Mouse (Mus musculus) liver, adult 2 months (tissue): ENCODE data around the gene Gan. TPM values are rescaled to one million over a fixed set of nuclear protein-coding genes. Genes with fewer than 3 reads are reported as not detected.

ENCODE experiments used
- DNase-seq: peaks from one replicate; pipeline ENCODE4 v3.0.0-alpha.2; 2011; ENCODE audit warnings: low read depth, low spot score; ENCODE audit errors: extremely low read depth
- H3K27ac ChIP-seq: fragments of 200-500 bp; replicated peaks from 2 replicates; pipeline ENCODE4 v1.5.1; 2012; ENCODE audit warnings: low read depth, mild to moderate bottlenecking, control low read depth, inconsistent platforms, low read length; ENCODE audit not compliant: insufficient read depth
- H3K27me3 ChIP-seq: fragments of 200-500 bp; 2 replicates; pipeline ENCODE4 v1.6.1; 2012; ENCODE audit warnings: mild to moderate bottlenecking, moderate library complexity, low read length, inconsistent platforms; ENCODE audit not compliant: control insufficient read depth, insufficient read depth
- H3K36me3 ChIP-seq: fragments of 200-500 bp; 2 replicates; pipeline ENCODE4 v1.6.1; 2012; ENCODE audit warnings: low read length, inconsistent platforms; ENCODE audit not compliant: control insufficient read depth, insufficient read depth
- H3K4me1 ChIP-seq: fragments of 200-500 bp; 2 replicates; pipeline ENCODE4 v1.6.1; 2011; ENCODE audit warnings: low read length; ENCODE audit not compliant: control insufficient read depth, insufficient read depth
- H3K4me3 ChIP-seq: fragments of 200-500 bp; 2 replicates; pipeline ENCODE4 v1.5.1; 2011; ENCODE audit warnings: low read depth, mild to moderate bottlenecking, control low read depth, low read length, moderate library complexity; ENCODE audit not compliant: insufficient read depth
- H3K79me2 ChIP-seq: fragments of 200-500 bp; 2 replicates; pipeline ENCODE4 v1.6.1; 2012; ENCODE audit warnings: inconsistent platforms, mild to moderate bottlenecking, low read length, moderate library complexity; ENCODE audit not compliant: control insufficient read depth, insufficient read depth
- H3K9ac ChIP-seq: fragments of 200-500 bp; 2 replicates; pipeline ENCODE4 v1.6.1; 2012; ENCODE audit warnings: low read depth, mild to moderate bottlenecking, control low read depth, inconsistent platforms, low read length
- CTCF ChIP-seq: fragments of 200-500 bp; IDR thresholded peaks from 2 replicates; pipeline ENCODE4 v1.5.1; 2011; ENCODE audit warnings: low read depth, low read length, control low read depth
- POLR2A ChIP-seq: fragments of 200-500 bp; IDR thresholded peaks from 2 replicates; pipeline ENCODE4 v1.6.1; 2011; ENCODE audit warnings: low read length, control low read depth; ENCODE audit not compliant: insufficient read depth; ENCODE audit errors: extremely low read depth
- WGBS: fragments of 180-500 bp; shearing (Covaris S2); methylation state at CpG from one replicate; pipeline ENCODE4 v1.1.7; 2018; 5-methylcytosine and 5-hydroxymethylcytosine counted together
- polyA plus RNA-seq: library from polyadenylated mRNA; depleted of rRNA; stranded (reverse); fragments of >200 nt; gene quantifications from 2 replicates; pipeline ENCODE4 v1.2.3, GENCODE M21; 2012
- total RNA-seq: library from RNA; depleted of rRNA; stranded (reverse); fragments of >200 nt; gene quantifications from 2 replicates; pipeline ENCODE4 v1.2.3, GENCODE M21; 2014

Gan gene
- total and polyA plus RNA-seq, 2 experiments, result 1.2 to 1.5 TPM

- H3K79me2 ChIP-seq, result peaks cover 3% of the 10 kb centered on the region; the same call in 1 of the 2 replicates
- H3K36me3 ChIP-seq, result no peaks in the 10 kb centered on the region
- TF ChIP-seq CTCF, result no peak
- TF ChIP-seq POLR2A, result no peak
- H3K9ac ChIP-seq, result no peak overlapping the region
- H3K27me3 ChIP-seq, result no peaks in the 10 kb centered on the region
- 80% methylated on average over 7 of the region's 7 CpGs for WGBS
- no peak for DNase-seq
- H3K4me1 ChIP-seq, result peaks cover 6% of the 10 kb centered on the region
- H3K4me3 ChIP-seq, result no peak overlapping the region
- H3K27ac ChIP-seq, result no peak overlapping the region
These were observed 15.0 kb downstream of the Gan start for GRCm38 (mm10) chr8:117172904-117173303.

DNA sequence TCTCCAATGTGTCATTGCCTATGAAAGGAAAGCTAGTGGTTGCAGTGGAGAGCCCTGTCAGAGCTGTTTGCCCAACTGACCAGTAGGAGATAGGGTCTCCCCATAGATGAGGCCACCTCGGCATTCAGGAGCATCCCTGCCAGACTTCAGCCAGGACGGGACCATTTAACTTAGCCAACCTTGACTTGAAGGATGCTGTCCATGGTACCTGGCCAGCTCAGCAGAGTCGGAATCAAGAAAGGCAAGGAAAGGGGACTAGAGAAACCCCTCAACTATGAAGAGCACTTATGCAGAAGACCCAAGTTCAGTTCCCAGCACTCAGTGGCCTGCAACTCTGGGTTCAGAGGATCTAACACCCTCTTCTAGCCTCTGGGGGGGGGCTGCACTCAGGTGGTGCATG is 15.8 kb downstream of the Gan start:
- no peak overlapping the region for H3K27ac ChIP-seq
- no peak for DNase-seq
- no peaks in the 10 kb centered on the region for H3K27me3 ChIP-seq
- H3K9ac ChIP-seq, result no peak overlapping the region
- TF ChIP-seq POLR2A (no peak), CTCF (no peak)
- H3K4me1 ChIP-seq, result peaks cover 6% of the 10 kb centered on the region
- 97% methylated on average over 3 of the region's 3 CpGs for WGBS
- H3K36me3 ChIP-seq, result no peaks in the 10 kb centered on the region
- H3K4me3 ChIP-seq, result no peak overlapping the region
- H3K79me2 ChIP-seq, result peaks cover 3% of the 10 kb centered on the region; the same call in 1 of the 2 replicates

DNA sequence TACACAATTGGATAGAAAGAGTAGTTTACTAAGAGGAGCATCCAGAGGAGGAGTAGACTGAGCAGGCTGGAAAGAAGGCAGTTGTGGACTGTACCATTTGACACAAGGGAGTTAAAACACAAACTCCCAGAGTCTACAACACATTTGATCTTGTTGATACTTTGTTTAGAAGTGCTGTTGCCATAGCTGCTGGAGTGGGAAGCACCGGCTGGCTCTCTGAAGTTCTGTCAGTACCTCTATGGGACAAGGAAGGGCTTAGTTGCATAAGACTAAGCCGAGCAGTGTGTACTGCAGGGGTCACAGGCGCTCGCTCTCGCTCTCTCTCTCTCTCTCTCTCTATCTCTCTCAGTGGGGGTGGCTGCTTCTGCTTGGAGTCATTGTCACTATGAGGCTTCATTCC is 16.6 kb downstream of the Gan start:
- no peak for TF ChIP-seq POLR2A
- TF ChIP-seq CTCF, result no peak
- no peak overlapping the region for H3K27ac ChIP-seq
- H3K36me3 ChIP-seq, result no peaks in the 10 kb centered on the region
- H3K4me1 ChIP-seq, result peaks cover 6% of the 10 kb centered on the region
- DNase-seq, result no peak
- H3K4me3 ChIP-seq, result no peak overlapping the region
- no peaks in the 10 kb centered on the region for H3K27me3 ChIP-seq
- no peak overlapping the region for H3K9ac ChIP-seq
- peaks cover 3% of the 10 kb centered on the region; the same call in 1 of the 2 replicates for H3K79me2 ChIP-seq
- 77% methylated on average over 5 of the region's 5 CpGs for WGBS

GRCm38 (mm10) chr8:117176308-117176707 is 18.4 kb downstream of the Gan start:
- peaks cover 5% of the 10 kb centered on the region; the same call in 1 of the 2 replicates for H3K79me2 ChIP-seq
- no peak overlapping the region for H3K4me3 ChIP-seq
- no peak for TF ChIP-seq POLR2A
- TF ChIP-seq CTCF, result no peak
- no peaks in the 10 kb centered on the region for H3K27me3 ChIP-seq
- H3K36me3 ChIP-seq, result no peaks in the 10 kb centered on the region
- no peak overlapping the region for H3K9ac ChIP-seq
- peaks cover 6% of the 10 kb centered on the region for H3K4me1 ChIP-seq
- DNase-seq, result no peak
- 85% methylated on average over 5 of the region's 5 CpGs for WGBS
- no peak overlapping the region for H3K27ac ChIP-seq

GRCm38 (mm10) chr8:117177236-117177635 is 19.3 kb downstream of the Gan start:
- no peak overlapping the region for H3K27ac ChIP-seq
- TF ChIP-seq CTCF (no peak), POLR2A (no peak)
- WGBS, result 90% methylated on average over 7 of the region's 7 CpGs
- peaks cover 3% of the 10 kb centered on the region; the same call in 1 of the 2 replicates for H3K79me2 ChIP-seq
- H3K9ac ChIP-seq, result no peak overlapping the region
- no peaks in the 10 kb centered on the region for H3K27me3 ChIP-seq
- DNase-seq, result no peak
- no peaks in the 10 kb centered on the region for H3K36me3 ChIP-seq
- no peak overlapping the region for H3K4me3 ChIP-seq
- no peaks in the 10 kb centered on the region for H3K4me1 ChIP-seq

DNA sequence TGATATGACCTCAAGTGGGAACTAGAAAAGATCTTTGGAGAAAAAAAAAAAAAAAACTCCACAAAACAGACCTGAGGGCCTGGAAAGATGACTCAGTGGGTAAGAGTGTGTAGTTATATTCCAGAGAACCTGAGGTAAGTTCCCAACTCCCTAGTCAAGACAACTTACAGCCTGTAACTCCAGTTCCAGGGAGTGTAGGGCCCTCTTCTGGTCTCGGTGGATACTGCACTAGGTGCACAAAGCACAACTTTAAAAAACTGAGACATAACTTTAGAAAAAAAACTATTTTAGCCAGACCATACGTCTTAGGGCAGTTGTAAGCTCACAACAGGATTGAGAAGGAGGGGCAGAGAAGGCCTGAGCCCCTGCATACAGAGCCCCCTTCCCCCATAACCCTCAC is 20.1 kb downstream of the Gan start:
- WGBS, result 91% methylated on average over 2 of the region's 2 CpGs
- peaks cover 3% of the 10 kb centered on the region; the same call in 1 of the 2 replicates for H3K79me2 ChIP-seq
- H3K27ac ChIP-seq, result no peak overlapping the region
- no peak overlapping the region for H3K9ac ChIP-seq
- H3K4me3 ChIP-seq, result no peak overlapping the region
- no peak for DNase-seq
- no peaks in the 10 kb centered on the region for H3K4me1 ChIP-seq
- no peaks in the 10 kb centered on the region for H3K27me3 ChIP-seq
- no peak for TF ChIP-seq CTCF
- TF ChIP-seq POLR2A, result no peak
- H3K36me3 ChIP-seq, result no peaks in the 10 kb centered on the region
